Mouse (Mus musculus) megakaryocyte progenitor cell, adult 5-6 weeks (primary cell): ENCODE measurements around the gene Mtx1. TPM values are rescaled to one million over a fixed set of nuclear protein-coding genes. Genes with fewer than 3 reads are reported as not detected.
"Not testable (repeated sequence)": the region's sequence is repeated elsewhere in the genome, so short reads cannot be mapped to it uniquely, and the experiment has no call there.

Experiments
- ATAC-seq: replicated peaks from 2 replicates; pipeline ENCODE4 v1.8.0; 2016; ENCODE audit warnings: mild to moderate bottlenecking, moderate TSS enrichment, inconsistent platforms; ENCODE audit not compliant: poor library complexity
- total RNA-seq, 2 experiments: library from RNA; stranded (forward) in 1 of 2; stranded (reverse) in 1 of 2; fragments of 157-497, 149-512 nt in 1 of 2; fragments of 200-1000 nt in 1 of 2; gene quantifications; 2 replicates each; pipeline versions ENCODE4 v1.2.3 to v1.2.4; 2015 to 2017

Mtx1 gene
- total RNA-seq, 2 experiments from 2014 or later = 95.2 to 95.6 TPM

- ATAC-seq = peak; percentile 72
Measured at GRCm38 (mm10) chr3:89243609-89244008, 16.7 kb upstream of the Mtx1 start.

GRCm38 (mm10) chr3:89242331-89242895, 15.5 kb upstream of the Mtx1 start:
- peak; percentile 46 for ATAC-seq

GRCm38 (mm10) chr3:89238494-89238893, 11.6 kb upstream of the Mtx1 start:
- no peak for ATAC-seq

- ATAC-seq = no peak
Measured at GRCm38 (mm10) chr3:89237682-89238081, 10.8 kb upstream of the Mtx1 start.

GRCm38 (mm10) chr3:89236516-89236915, 9.6 kb upstream of the Mtx1 start:
- ATAC-seq = no peak

GRCm38 (mm10) chr3:89233562-89234110, 6.7 kb upstream of the Mtx1 start:
- ATAC-seq = peak; percentile 73

- ATAC-seq = no peak
Measured at GRCm38 (mm10) chr3:89232614-89233013, 5.7 kb upstream of the Mtx1 start.

- no peak for ATAC-seq
Measured at GRCm38 (mm10) chr3:89231772-89232275, 4.9 kb upstream of the Mtx1 start.

- no peak for ATAC-seq
Measured at GRCm38 (mm10) chr3:89231345-89231744, 4.5 kb upstream of the Mtx1 start.

- ATAC-seq = no peak
Measured at GRCm38 (mm10) chr3:89230561-89230960, 3.7 kb upstream of the Mtx1 start.

GRCm38 (mm10) chr3:89229276-89229675, 2.4 kb upstream of the Mtx1 start:
- ATAC-seq = no peak

- ATAC-seq = no peak
Measured at GRCm38 (mm10) chr3:89228836-89229235, 1.9 kb upstream of the Mtx1 start, which contains the start of gene Muc1. Gene Muc1, plus strand, starts transcription at chr3:89229057.

- peak; percentile 85 for ATAC-seq
Measured at GRCm38 (mm10) chr3:89228180-89228549, 1.3 kb upstream of the Mtx1 start.

- ATAC-seq = peak; percentile 68
Measured at GRCm38 (mm10) chr3:89227307-89228179, 655 bp upstream of the Mtx1 start.

GRCm38 (mm10) chr3:89226361-89226760, 527 bp downstream of the Mtx1 start:
- no peak for ATAC-seq

GRCm38 (mm10) chr3:89225918-89226317, 970 bp downstream of the Mtx1 start:
- ATAC-seq = no peak

- no peak for ATAC-seq
Measured at GRCm38 (mm10) chr3:89225321-89225815, 1.5 kb downstream of the Mtx1 start.

GRCm38 (mm10) chr3:89224796-89225195, 2.1 kb downstream of the Mtx1 start:
- ATAC-seq = no peak

GRCm38 (mm10) chr3:89221167-89221566, 5.7 kb downstream of the Mtx1 start:
- ATAC-seq = no peak

- no peak for ATAC-seq
Measured at GRCm38 (mm10) chr3:89219546-89219945, 7.3 kb downstream of the Mtx1 start.

GRCm38 (mm10) chr3:89218271-89218670, 8.6 kb downstream of the Mtx1 start:
- ATAC-seq = no peak

GRCm38 (mm10) chr3:89216407-89216806, 10.5 kb downstream of the Mtx1 start:
- ATAC-seq = not testable (repeated sequence)
